Mouse (Mus musculus): ENCODE measurements at regions not wholly inside any gene's neighbourhood (a gene's known extent, or its start where the extent isn't known, plus 50 kb on each side); places are given as distances from the start of the nearest gene placed in this dataset.

GRCm38 (mm10) chr13:101625922-101626321, 142.1 kb downstream of the Pik3r1 start:
- DNase-seq (ENCODE audit: low spot score): no peak

- DNase-seq (ENCODE audit: low spot score): no peak
Measured at GRCm38 (mm10) chr13:101624179-101624581, 143.8 kb downstream of the Pik3r1 start.

GRCm38 (mm10) chr13:101622649-101623048, 145.4 kb downstream of the Pik3r1 start:
- no peak for DNase-seq (ENCODE audit: low spot score)

DNA sequence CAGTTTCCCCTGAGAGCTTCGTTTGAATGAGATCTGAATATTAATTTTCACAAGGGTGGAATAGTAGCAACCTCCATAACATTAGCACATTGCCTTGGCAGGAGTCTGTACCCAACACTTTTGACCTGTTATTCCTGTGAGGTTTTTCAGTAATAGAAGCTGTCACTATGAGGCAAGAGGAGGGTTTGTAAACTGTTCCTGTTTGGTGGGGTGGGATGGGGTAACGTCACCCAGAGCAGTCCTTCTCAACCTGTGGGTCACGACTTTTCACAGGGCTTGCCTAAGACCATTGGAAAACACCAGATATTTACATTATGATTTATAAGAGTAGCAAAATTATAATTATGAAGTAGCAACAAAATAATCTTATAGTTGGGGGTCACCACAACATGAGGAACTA, 147.4 kb downstream of the Pik3r1 start:
- DNase-seq (ENCODE audit: low spot score): no peak

DNA sequence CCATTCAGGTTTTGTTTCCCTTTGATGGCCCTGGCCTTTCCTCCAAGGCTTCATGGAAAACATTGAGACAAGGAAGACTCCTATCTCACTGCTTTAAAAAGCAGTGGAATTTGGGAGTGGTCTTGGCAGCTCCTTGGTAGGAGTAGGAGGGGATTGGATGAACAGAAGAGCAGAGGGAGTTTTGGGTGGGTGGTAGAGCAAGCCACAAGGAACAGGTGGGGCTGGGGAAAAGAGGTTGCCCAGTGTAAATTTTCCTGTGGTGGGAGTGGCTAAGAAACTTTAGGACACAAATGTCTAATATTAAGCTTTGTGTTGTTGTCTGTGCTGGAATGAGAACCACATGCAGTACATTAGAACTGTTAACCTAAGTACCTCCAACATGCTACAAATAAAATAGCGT, 148.9 kb downstream of the Pik3r1 start:
- no peak for DNase-seq (ENCODE audit: low spot score)

GRCm38 (mm10) chr13:101612786-101613185, 155.2 kb downstream of the Pik3r1 start:
- no peak for DNase-seq (ENCODE audit: low spot score)

DNA sequence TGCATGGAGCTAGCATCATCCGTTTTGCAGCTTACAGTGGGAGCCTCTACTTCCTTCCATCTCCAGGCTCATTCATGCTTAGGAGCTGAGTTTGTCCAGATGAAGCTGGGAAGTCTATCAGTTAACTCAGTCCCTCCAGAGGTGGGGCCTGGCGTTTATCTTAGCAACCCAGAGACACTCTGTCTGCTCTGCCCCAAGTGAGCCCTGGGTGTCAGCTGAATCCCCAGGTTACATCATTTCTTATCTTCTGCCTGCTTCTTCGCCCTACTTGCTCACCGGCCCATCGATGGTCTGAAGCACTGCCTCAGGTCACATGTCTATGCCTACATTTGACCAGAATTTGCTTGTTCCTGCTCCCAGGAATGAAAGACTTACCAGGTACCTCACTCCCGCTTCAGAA, 156.3 kb downstream of the Pik3r1 start:
- DNase-seq (ENCODE audit: low spot score): peak; percentile 61

GRCm38 (mm10) chr13:101606184-101606730, 161.8 kb downstream of the Pik3r1 start:
- DNase-seq (ENCODE audit: low spot score): no peak

GRCm38 (mm10) chr13:101605685-101606084, 162.3 kb downstream of the Pik3r1 start:
- DNase-seq (ENCODE audit: low spot score): no peak

- no peak for DNase-seq (ENCODE audit: low spot score)
Measured at GRCm38 (mm10) chr13:101605051-101605450, 163.0 kb downstream of the Pik3r1 start.

DNA sequence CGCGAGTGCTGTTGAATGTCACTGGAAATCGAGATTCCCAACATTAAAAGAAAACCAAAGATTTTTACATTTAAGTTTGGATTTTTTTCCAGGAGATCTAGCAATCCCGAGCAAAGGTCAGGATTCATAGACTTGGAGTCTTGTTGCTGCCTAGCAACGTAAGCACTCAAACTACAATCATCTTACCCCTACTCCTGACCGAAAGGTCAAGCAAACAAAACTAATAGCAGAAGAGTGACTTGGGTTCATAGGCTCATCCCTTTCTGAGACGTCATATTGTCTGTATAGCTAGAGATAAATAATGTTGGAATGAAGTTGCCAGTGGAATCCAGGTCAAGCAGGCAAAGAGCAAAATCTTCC, 169.9 kb downstream of the Pik3r1 start:
- DNase-seq (ENCODE audit: low spot score): no peak

DNA sequence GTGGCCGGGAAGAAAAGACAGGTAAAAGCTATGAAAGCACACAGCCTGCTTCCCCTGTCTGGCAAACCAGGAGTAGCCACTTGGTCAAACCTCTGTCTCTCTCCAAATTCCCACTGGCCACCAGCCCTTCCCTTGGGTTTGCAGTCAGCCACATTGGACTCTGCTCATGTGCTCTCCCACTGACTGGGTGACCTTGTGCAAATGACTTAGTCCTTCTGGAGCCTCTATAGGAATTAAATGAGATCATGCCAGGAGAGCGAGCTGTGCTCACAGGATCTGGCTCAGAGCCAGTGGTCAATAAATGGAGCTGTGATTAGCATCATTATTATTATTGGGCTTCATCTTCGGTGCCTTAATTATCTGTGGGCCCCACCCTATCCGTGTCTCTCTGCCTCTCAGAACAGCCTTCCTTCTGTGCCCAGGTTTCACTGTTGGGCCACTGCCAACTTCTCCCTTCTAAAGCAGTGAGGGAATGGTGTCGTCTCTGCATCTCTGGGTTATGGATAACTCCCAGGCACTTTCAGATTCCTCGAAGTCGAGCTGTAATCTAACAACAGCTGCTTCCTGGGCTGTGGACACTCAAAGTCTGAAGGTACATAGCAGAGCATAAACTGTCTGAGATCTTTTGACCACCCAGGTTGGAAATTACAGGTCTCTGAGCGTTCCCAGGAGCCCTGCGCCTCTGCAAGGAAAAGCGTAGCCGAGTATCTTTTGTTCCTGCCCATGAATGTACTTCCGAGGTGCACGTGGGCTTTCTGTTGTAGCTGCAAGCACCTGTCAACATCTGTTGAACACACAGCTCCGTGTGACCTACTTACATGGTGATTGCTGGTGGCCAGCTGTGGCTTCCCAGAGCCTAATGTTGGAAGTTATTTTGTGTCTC, 170.5 kb downstream of the Pik3r1 start:
- no peak for DNase-seq (ENCODE audit: low spot score)

DNA sequence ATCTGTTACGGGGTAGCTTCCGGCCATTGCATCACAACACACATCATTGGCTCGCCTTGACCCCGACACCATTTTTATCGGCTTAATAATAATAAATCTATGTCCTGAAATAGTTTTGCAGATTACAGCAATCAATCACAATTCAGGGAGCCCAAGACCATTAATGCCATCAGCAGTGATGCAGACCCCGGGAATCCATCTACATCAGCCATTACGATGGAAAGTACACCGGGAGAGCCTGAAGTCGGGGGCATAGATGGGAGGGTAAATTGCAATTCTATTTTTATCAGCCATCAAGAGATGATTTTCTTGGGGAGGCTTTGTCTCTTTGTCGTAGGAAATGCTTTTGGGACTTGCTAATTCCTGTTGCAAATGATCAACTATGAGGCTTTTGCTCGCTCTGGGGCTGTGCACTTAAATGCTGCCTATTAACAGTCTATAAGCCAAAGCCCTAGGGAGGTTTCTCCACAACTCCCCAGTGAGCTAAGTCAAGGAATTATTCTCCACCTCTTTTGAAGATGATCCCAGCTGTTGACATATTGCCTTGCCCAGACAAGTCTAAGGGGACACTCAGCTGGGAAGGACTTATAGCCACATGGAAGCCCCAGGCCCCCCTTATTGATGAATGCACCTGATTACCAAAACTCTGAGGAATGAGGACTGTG, 173.4 kb downstream of the Pik3r1 start:
- no peak for DNase-seq (ENCODE audit: low spot score)

DNA sequence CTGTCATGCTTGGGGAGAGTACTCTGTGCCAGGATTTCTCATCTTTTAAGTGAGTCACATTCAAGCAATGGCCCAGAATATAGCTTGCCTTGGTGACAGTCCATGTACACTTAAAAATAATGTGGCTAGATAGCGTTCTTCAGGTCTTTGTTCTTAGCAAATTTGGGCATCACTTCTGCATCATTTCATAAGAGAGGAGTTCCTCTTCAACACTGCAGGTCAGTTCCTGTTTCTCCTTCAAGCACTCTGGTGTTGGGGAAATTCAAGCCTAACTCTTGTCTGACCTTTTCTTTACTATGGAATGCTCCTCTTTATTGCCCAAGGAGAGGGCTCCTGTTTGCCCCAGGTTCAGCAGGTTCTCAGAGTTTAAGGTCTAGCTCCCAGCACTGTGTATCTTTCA, 175.7 kb downstream of the Pik3r1 start:
- DNase-seq (ENCODE audit: low spot score): no peak

DNA sequence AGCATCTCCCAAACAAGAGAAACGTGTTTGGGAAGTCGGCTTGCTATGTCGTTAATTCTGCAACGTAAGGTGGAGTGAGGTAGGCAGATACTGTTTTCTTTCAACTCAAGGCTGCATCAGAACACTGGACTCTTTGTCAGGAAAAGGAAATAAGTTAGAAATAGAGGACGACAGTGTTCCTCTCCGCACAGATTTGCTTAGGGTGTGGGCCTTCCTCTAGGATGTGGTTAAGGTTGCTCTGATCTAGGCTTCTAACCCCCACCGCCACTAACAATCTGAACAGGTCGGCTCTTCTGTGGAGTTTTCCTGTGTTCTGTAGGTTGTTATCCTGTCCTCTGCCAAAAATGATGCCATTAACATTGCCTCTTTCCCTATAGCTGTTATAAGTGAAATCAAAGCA, 179.1 kb downstream of the Pik3r1 start:
- no peak for DNase-seq (ENCODE audit: low spot score)

GRCm38 (mm10) chr13:101586787-101587186, 181.2 kb downstream of the Pik3r1 start:
- no peak for DNase-seq (ENCODE audit: low spot score)

DNA sequence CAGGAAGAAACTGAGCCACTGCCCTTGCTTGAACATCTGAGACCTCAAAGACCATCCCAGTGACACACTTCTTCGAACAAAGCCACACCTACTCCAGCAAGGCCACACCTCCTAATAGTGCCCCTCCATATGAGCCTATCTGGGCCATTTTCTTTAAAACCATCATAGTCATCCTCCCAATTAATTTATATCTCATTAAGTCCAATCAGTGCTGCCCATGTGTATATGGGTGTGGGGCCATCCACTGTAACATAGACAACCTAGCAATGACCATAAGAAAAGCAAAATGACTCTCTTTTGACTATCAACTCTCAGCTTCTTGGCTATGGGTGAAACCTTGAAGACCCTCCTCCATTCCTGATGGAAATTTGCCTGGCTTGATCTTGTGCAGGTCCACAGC, 191.5 kb downstream of the Pik3r1 start:
- DNase-seq (ENCODE audit: low spot score): no peak

- peak; percentile 53 for DNase-seq (ENCODE audit: low spot score)
Measured at GRCm38 (mm10) chr13:101572809-101573590, 195.0 kb downstream of the Pik3r1 start.

DNA sequence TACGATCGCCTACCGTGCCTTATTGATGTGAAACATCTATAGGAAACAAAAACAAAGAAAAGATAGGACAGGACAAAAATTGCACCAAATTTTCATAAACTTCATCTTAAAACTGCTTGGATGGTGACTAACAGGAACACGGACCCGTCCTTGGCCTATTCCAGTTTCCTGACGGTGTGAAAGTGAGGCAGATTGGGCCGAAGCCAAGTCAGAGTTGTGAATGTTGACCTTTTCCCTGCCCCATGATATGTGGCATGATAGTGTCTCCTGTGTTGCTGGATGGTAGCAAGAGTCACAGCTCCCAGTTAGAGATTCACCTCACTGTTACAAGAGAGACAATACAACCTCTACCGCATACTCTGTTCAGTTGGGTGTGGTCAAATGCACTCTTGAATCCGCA, 195.8 kb downstream of the Pik3r1 start:
- DNase-seq (ENCODE audit: low spot score): no peak

GRCm38 (mm10) chr13:101570034-101570433, 198.0 kb downstream of the Pik3r1 start:
- DNase-seq (ENCODE audit: low spot score): no peak

- no peak for DNase-seq (ENCODE audit: low spot score)
Measured at GRCm38 (mm10) chr13:101568985-101569631, 198.9 kb downstream of the Pik3r1 start.

GRCm38 (mm10) chr13:101565323-101565722, 202.7 kb downstream of the Pik3r1 start:
- DNase-seq (ENCODE audit: low spot score): no peak
